Comparison of ENCODE assay signal across 15 mouse cellular contexts in the genomic region with DNA sequence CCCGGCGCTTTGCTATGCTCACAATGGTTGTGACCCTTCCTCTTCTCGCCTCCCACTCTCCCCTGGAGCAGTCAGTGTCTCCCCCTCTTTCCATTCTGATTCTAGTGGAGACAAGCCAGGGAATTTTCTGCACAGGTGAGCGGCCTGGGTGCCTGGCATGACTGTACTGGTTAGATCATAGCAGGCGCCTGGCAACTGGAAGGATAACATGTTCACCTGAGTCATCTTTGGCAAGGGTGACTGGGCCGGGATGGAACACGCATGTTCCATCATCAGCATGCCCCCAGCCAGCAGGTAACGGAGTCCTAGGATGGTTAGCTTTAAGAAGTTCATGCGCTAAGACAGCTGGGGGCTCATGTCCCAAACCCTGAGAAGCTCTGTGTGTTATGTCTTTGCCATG. TPM values are rescaled to one million over a fixed set of nuclear protein-coding genes. Genes with fewer than 3 reads are reported as not detected.
DNase-seq lines count a peak whose midpoint lies in the region; ATAC-seq and TF ChIP-seq lines count a peak whose summit lies in the region.
"Had no signal": no experiment of that assay in that cellular context is flagged by ENCODE, and none has a peak within 500 bp of the region (broad histone marks: within the 10 kb centered on the region; RNA-seq: fewer than 3 reads in every experiment).

No protein-coding gene starts in this region.

- TF ChIP-seq EP300 in lung, postnatal 0 days (IDR thresholded peaks at IDR 0.05), result no peak

- peaks cover 4% of the 10 kb centered on the region; the same call in 1 of the 2 replicates for H3K9me3 ChIP-seq in heart, embryonic 12.5 days (replicated peaks)
- no peaks in the 10 kb centered on the region for H3K9me3 ChIP-seq in heart, embryonic 11.5 days (replicated peaks; ENCODE audit: control insufficient read depth, low read length)
- H3K9me3 ChIP-seq in lung, postnatal 0 days (ENCODE audit: low read length), result no peaks in the 10 kb centered on the region
- H3K9me3 ChIP-seq: midbrain, embryonic 12.5 days had no signal

- H3K4me1 ChIP-seq in heart, embryonic 12.5 days (replicated peaks), result peaks cover 23% of the 10 kb centered on the region
- peaks cover 16% of the 10 kb centered on the region for H3K4me1 ChIP-seq in heart, embryonic 11.5 days (ENCODE audit: control insufficient read depth, insufficient read depth, low read length)
- H3K4me1 ChIP-seq in lung, postnatal 0 days (ENCODE audit: insufficient read depth, low read depth, low read length), result 0 out of 2 replicates have a peak, but pooled peaks cover 7% of the 10 kb centered on the region

- H3K4me3 ChIP-seq in heart, embryonic 12.5 days, result no peak overlapping the region
- no peak overlapping the region for H3K4me3 ChIP-seq in heart, embryonic 11.5 days (ENCODE audit: low read depth, low read length)
- no peak overlapping the region for H3K4me3 ChIP-seq in lung, postnatal 0 days (ENCODE audit: low read depth, low read length)
- H3K4me3 ChIP-seq: erythroblast, embryonic 14.5 days; heart, adult 2 months; midbrain, embryonic 12.5 days had no signal

- peak overlapping the region; percentile 55; the same call in 1 of the 2 replicates for H3K4me2 ChIP-seq in heart, embryonic 12.5 days
- H3K4me2 ChIP-seq in heart, embryonic 11.5 days, result no peak overlapping the region
- H3K4me2 ChIP-seq in lung, postnatal 0 days (replicated peaks; ENCODE audit: low read depth, low read length), result peak overlapping the region; percentile 55
- H3K4me2 ChIP-seq: midbrain, embryonic 12.5 days had no signal

- no peak overlapping the region for H3K27ac ChIP-seq in heart, embryonic 12.5 days (ENCODE audit: poor library complexity, severe bottlenecking)
- no peak overlapping the region for H3K27ac ChIP-seq in heart, embryonic 11.5 days (ENCODE audit: low read depth, low read length)
- H3K27ac ChIP-seq in lung, postnatal 0 days (ENCODE audit: low read length), result no peak overlapping the region
- H3K27ac ChIP-seq: heart, adult 2 months; midbrain, embryonic 12.5 days had no signal

- intact Hi-C loops in left cerebral cortex, postnatal 10 days (cut with DNase I), result no loop called here

- H3K36me3 ChIP-seq in heart, embryonic 12.5 days, result no peaks in the 10 kb centered on the region
- no peaks in the 10 kb centered on the region for H3K36me3 ChIP-seq in heart, embryonic 11.5 days (ENCODE audit: control insufficient read depth, insufficient read depth, low read length)
- no peaks in the 10 kb centered on the region for H3K36me3 ChIP-seq in lung, postnatal 0 days (ENCODE audit: insufficient read depth, low read length)
- H3K36me3 ChIP-seq: midbrain, embryonic 12.5 days had no signal

- peaks cover 5% of the 10 kb centered on the region; the same call in 1 of the 2 replicates for H3K27me3 ChIP-seq in heart, embryonic 12.5 days (replicated peaks)
- no peaks in the 10 kb centered on the region for H3K27me3 ChIP-seq in heart, embryonic 11.5 days (ENCODE audit: control insufficient read depth, insufficient read depth, low read length)
- H3K27me3 ChIP-seq in lung, postnatal 0 days (replicated peaks; ENCODE audit: insufficient read depth, low read length), result no peaks in the 10 kb centered on the region
- H3K27me3 ChIP-seq: midbrain, embryonic 12.5 days had no signal

- DNase-seq in lung, postnatal 0 days (ENCODE audit: low spot score), result no peak
- DNase-seq in lung, postnatal 36 days, result no peak
- peak; percentile 33 for DNase-seq in fat pad, adult 2 months (ENCODE audit: extremely low read depth, low read depth, low spot score)
- DNase-seq in testis, postnatal 14 days (ENCODE audit: low spot score), result no peak
- no peak for DNase-seq in left cerebral cortex, postnatal 10 days (ENCODE audit: extremely low spot score in 1 of 2, low spot score in 2 of 2)
- DNase-seq: gastrocnemius, postnatal 10 days; heart, adult 2 months; kidney, postnatal 36 days; liver; thymus, postnatal 36 days had no signal

- TF ChIP-seq CTCF in lung, postnatal 0 days (IDR thresholded peaks at IDR 0.05), result no peak

- no peak for ATAC-seq in heart, embryonic 12.5 days (ENCODE audit: insufficient number of reproducible peaks, low FRiP score)
- ATAC-seq in heart, embryonic 11.5 days (replicated peaks; ENCODE audit: insufficient number of reproducible peaks, low FRiP score, low TSS enrichment), result no peak
- ATAC-seq in lung, postnatal 0 days, result no peak
- ATAC-seq: forebrain, embryonic 14.5 days had no signal

- 83% methylated on average over 9 of the region's 9 CpGs for whole genome bisulfite sequencing in heart, embryonic 12.5 days
- WGBS in heart, embryonic 11.5 days (ENCODE audit: insufficient replicate concordance), result 86% methylated on average over 9 of the region's 9 CpGs
- 76% methylated on average over 9 of the region's 9 CpGs for WGBS in lung, postnatal 0 days

- no peak overlapping the region for H3K9ac ChIP-seq in heart, embryonic 12.5 days
- no peak overlapping the region for H3K9ac ChIP-seq in heart, embryonic 11.5 days (ENCODE audit: low read depth, low read length)
- no peak overlapping the region for H3K9ac ChIP-seq in lung, postnatal 0 days (replicated peaks; ENCODE audit: low read depth)
- H3K9ac ChIP-seq: midbrain, embryonic 12.5 days had no signal

RNA-seq across cellular contexts. Expression of a gene that starts 37.1 kb away (rescaled TPM):
- 240 and 241 TPM in 2 replicates for polyA plus RNA-seq in heart, embryonic 12.5 days (2016; fragmentation: Nextera tagmentation; extraction: Ambion mirVana)
- 257 and 282 TPM in 2 replicates for polyA plus RNA-seq in heart, embryonic 11.5 days (2014; fragmentation: Nextera tagmentation; extraction: Ambion mirVana)
- polyA plus RNA-seq in lung, postnatal 0 days (2015; fragmentation: Nextera tagmentation; extraction: Ambion mirVana), result 190 and 211 TPM in 2 replicates
- 100 to 1,000 TPM; 364 to 376 TPM for total RNA-seq in left cerebral cortex, postnatal 10 days (2021)
